Mouse (Mus musculus): ENCODE results near the gene Ttc19.

Gene Ttc19

GRCm38 (mm10) chr11:62280675-62281600 is at the start of gene Ttc19, which contains the start of gene Zswim7:
Gene Ttc19 (plus strand): TSS chr11:62281473.
Gene Zswim7 (minus strand): TSS chr11:62281375.
- peak; percentile 90 to 97 for DNase-seq (ENCODE audit: low spot score in 2 of 2)

- no peak for DNase-seq (ENCODE audit: low spot score in 2 of 2)
Observed at GRCm38 (mm10) chr11:62240631-62241261, 40.5 kb upstream of the Ttc19 start.

GRCm38 (mm10) chr11:62243871-62244270 is 37.4 kb upstream of the Ttc19 start:
- no peak for DNase-seq (ENCODE audit: low spot score in 2 of 2)

GRCm38 (mm10) chr11:62244471-62244870 is 36.8 kb upstream of the Ttc19 start:
- DNase-seq (ENCODE audit: low spot score in 2 of 2), result no peak

- no peak for DNase-seq (ENCODE audit: low spot score in 2 of 2)
Observed at GRCm38 (mm10) chr11:62247759-62248400, 33.4 kb upstream of the Ttc19 start.

- peak; percentile 59 to 82 for DNase-seq (ENCODE audit: low spot score in 2 of 2)
Observed at GRCm38 (mm10) chr11:62248401-62249244, 32.6 kb upstream of the Ttc19 start, which contains the start of gene Adora2b. Gene Adora2b (plus strand): TSS chr11:62248984.

GRCm38 (mm10) chr11:62249266-62250037 is 31.8 kb upstream of the Ttc19 start:
- DNase-seq (ENCODE audit: low spot score in 2 of 2), result no peak

- no peak for DNase-seq (ENCODE audit: low spot score in 2 of 2)
Observed at GRCm38 (mm10) chr11:62251047-62251446, 30.2 kb upstream of the Ttc19 start.

- no peak for DNase-seq (ENCODE audit: low spot score in 2 of 2)
Observed at GRCm38 (mm10) chr11:62253380-62253779, 27.9 kb upstream of the Ttc19 start.

GRCm38 (mm10) chr11:62259214-62259613 is 22.1 kb upstream of the Ttc19 start:
- no peak for DNase-seq (ENCODE audit: low spot score in 2 of 2)

- no peak for DNase-seq (ENCODE audit: low spot score in 2 of 2)
Observed at GRCm38 (mm10) chr11:62263599-62263998, 17.7 kb upstream of the Ttc19 start.

GRCm38 (mm10) chr11:62264018-62264417 is 17.3 kb upstream of the Ttc19 start:
- no peak for DNase-seq (ENCODE audit: low spot score in 2 of 2)

GRCm38 (mm10) chr11:62265642-62266041 is 15.6 kb upstream of the Ttc19 start:
- no peak for DNase-seq (ENCODE audit: low spot score in 2 of 2)

- no peak for DNase-seq (ENCODE audit: low spot score in 2 of 2)
Observed at GRCm38 (mm10) chr11:62266466-62267214, 14.6 kb upstream of the Ttc19 start.

- no peak for DNase-seq (ENCODE audit: low spot score in 2 of 2)
Observed at GRCm38 (mm10) chr11:62268381-62268780, 12.9 kb upstream of the Ttc19 start.

- no peak for DNase-seq (ENCODE audit: low spot score in 2 of 2)
Observed at GRCm38 (mm10) chr11:62269097-62269496, 12.2 kb upstream of the Ttc19 start.

GRCm38 (mm10) chr11:62270851-62271250 is 10.4 kb upstream of the Ttc19 start:
- no peak for DNase-seq (ENCODE audit: low spot score in 2 of 2)

GRCm38 (mm10) chr11:62277086-62277485 is 4.2 kb upstream of the Ttc19 start:
- DNase-seq (ENCODE audit: low spot score in 2 of 2), result no peak

- peak; percentile 85 to 89 for DNase-seq (ENCODE audit: low spot score in 2 of 2)
Observed at GRCm38 (mm10) chr11:62278027-62278426, 3.2 kb upstream of the Ttc19 start.

- DNase-seq (ENCODE audit: low spot score in 2 of 2), result no peak
Observed at GRCm38 (mm10) chr11:62281601-62281997, 326 bp downstream of the Ttc19 start.

Data from spleen, postnatal 4 days (tissue).